Mouse (Mus musculus) G1E (cell line): Measurements from ENCODE around the gene Psd4. TPM values are rescaled to one million over a fixed set of nuclear protein-coding genes. Genes with fewer than 3 reads are reported as not detected.

Experiments used
- ATAC-seq: 2 replicates; pipeline ENCODE4 v1.8.0; 2016; ENCODE audit warnings: mild to moderate bottlenecking; ENCODE audit not compliant: insufficient number of reproducible peaks, poor library complexity, low FRiP score, severe bottlenecking; ENCODE audit errors: extremely low read depth
- DNase-seq: peaks from one replicate; pipeline ENCODE4 v3.0.0; 2012; ENCODE audit warnings: low spot score
- H3K27me3 ChIP-seq: 2 replicates; pipeline ENCODE4 v1.6.1; 2012; ENCODE audit warnings: mild to moderate bottlenecking, low read length, inconsistent platforms; ENCODE audit not compliant: insufficient read depth
- H3K36me3 ChIP-seq: replicated peaks from 2 replicates; pipeline ENCODE3; 2012; ENCODE audit warnings: mild to moderate bottlenecking, inconsistent platforms
- H3K4me1 ChIP-seq: 2 replicates; pipeline ENCODE4 v1.6.1; 2012; ENCODE audit warnings: low read depth, low read length, inconsistent platforms, mixed read lengths; ENCODE audit not compliant: insufficient read depth
- H3K4me3 ChIP-seq: 2 replicates; pipeline ENCODE4 v1.5.1; 2012; ENCODE audit warnings: low read depth, mild to moderate bottlenecking, inconsistent platforms, low read length, moderate library complexity, mixed read lengths
- H3K9me3 ChIP-seq: replicated peaks from 2 replicates; pipeline ENCODE4 v1.6.1; 2012; ENCODE audit warnings: inconsistent platforms
- CTCF ChIP-seq: IDR thresholded peaks from 2 replicates; pipeline ENCODE4 v1.5.1; 2012; ENCODE audit warnings: low read depth, low read length, inconsistent platforms, mixed read lengths
- GATA1 ChIP-seq: IDR thresholded peaks from 2 replicates; pipeline ENCODE4 v1.6.1; 2012; ENCODE audit warnings: borderline replicate concordance, low read length, inconsistent platforms, mixed read lengths
- GATA2 ChIP-seq: IDR thresholded peaks from 2 replicates; pipeline ENCODE4 v1.6.1; 2012; ENCODE audit warnings: low read depth, low read length, inconsistent platforms, borderline replicate concordance
- POLR2AphosphoS5 ChIP-seq: IDR thresholded peaks from 2 replicates; pipeline ENCODE4 v1.6.1; 2012; ENCODE audit warnings: low read depth, low read length, inconsistent platforms; ENCODE audit not compliant: insufficient replicate concordance
- TAL1 ChIP-seq: conservative IDR thresholded peaks from 2 replicates; pipeline ENCODE4 v1.6.1; 2012; ENCODE audit warnings: low read depth, low read length, inconsistent platforms, mixed read lengths
- polyA plus RNA-seq: library from polyadenylated mRNA; stranded (reverse); fragments of >175 nt; gene quantifications from 2 replicates; pipeline ENCODE4 v1.2.3, GENCODE M21; 2012
- total RNA-seq, 2 experiments: library from RNA; stranded (forward) in 1 of 2; stranded (reverse) in 1 of 2; fragments of 200-1000 nt in 1 of 2; fragments of >200 nt in 1 of 2; fragmentation: Nextera tagmentation in 1 of 2; gene quantifications; 2 replicates each; pipeline ENCODE4 v1.2.3; 2014 to 2017

The Psd4 gene
- total and polyA plus RNA-seq, 3 experiments: 0.11 to 0.38 (median 0.11) TPM

- no peaks in the 10 kb centered on the region for H3K4me1 ChIP-seq
- no peaks in the 10 kb centered on the region; the same call in 1 of the 2 replicates for H3K27me3 ChIP-seq
- H3K36me3 ChIP-seq: no peaks in the 10 kb centered on the region
- DNase-seq (no peak), ATAC-seq (no peak)
- no peak for TF ChIP-seq GATA2
- no peak for TF ChIP-seq TAL1
- TF ChIP-seq CTCF: no peak
- TF ChIP-seq GATA1: no peak
- TF ChIP-seq POLR2AphosphoS5: no peak
- no peaks in the 10 kb centered on the region for H3K9me3 ChIP-seq
- no peak overlapping the region for H3K4me3 ChIP-seq
Observed at GRCm38 (mm10) chr2:24400711-24401110, 33.3 kb downstream of the Psd4 start.

DNA sequence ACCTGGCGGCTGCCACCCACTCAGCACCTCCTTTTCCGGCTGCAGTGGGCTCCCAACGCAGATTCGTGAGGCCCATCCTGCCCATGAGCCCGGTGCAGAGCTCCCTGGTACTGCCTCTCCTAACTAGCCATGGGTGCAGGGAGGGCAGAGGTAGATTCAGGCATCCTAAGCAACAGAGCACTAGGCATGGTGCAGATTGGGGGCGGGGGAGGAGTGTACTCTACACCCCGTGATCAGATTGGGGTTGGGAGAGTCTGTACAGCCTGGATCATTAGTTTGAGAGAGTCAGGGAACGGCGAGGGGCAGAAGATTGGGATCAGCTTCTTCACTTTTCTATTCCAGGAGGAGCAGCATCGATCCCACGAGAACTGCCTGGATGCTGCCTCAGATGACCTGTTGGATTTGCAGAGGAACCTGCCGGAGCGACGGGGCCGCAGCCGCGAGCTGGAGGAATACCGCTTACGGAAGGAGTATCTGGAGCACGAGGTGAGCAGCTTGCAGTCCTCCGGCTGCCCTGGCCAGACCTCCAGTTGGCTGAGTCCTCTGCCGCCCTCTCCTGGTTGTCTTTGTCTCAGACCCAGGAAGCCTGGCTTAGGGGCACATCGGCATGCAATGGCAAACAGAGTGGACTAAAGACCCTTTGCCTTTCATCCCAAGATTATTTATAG is 38.1 kb downstream of the Psd4 start:
- Histone ChIP-seq H3K4me1 (no peaks in the 10 kb centered on the region), H3K4me3 (no peak overlapping the region), H3K9me3 (no peaks in the 10 kb centered on the region), H3K36me3 (no peaks in the 10 kb centered on the region), H3K27me3 (no peaks in the 10 kb centered on the region; the same call in none of the 2 replicates)
- DNase-seq (no peak), ATAC-seq (no peak)
- TF ChIP-seq CTCF (no peak), GATA1 (no peak), GATA2 (no peak), POLR2AphosphoS5 (no peak), TAL1 (no peak)

- Histone ChIP-seq H3K36me3 (no peaks in the 10 kb centered on the region), H3K9me3 (no peaks in the 10 kb centered on the region), H3K27me3 (peaks cover 2% of the 10 kb centered on the region), H3K4me1 (no peaks in the 10 kb centered on the region), H3K4me3 (no peak overlapping the region)
- DNase-seq (no peak), ATAC-seq (no peak)
- TF ChIP-seq GATA1: no peak
Observed at GRCm38 (mm10) chr2:24407701-24408485, 40.5 kb downstream of the Psd4 start.

DNA sequence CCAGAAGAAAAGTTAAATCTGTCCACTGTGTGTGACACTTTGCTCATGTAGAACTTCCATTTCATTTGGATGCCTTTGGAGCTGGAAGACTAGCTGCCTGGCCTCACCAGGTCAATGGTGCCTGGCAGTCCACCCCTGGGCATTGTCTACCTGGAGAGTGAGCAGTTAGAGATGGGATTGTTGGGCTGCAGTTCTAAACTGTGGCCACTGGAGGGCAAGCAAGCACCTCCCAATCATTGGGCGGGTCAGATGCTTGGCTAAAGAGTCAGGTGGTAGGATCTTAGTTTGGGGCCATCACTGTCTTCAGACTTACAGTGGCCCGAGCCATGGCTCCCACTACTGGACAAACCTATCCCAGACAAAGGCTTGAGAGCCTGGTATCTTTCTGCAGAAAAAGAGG is 41.8 kb downstream of the Psd4 start:
- no peaks in the 10 kb centered on the region for H3K4me1 ChIP-seq
- no peak for ATAC-seq
- TF ChIP-seq POLR2AphosphoS5: no peak
- peak; percentile 55; the same call in 1 of the 2 replicates for TF ChIP-seq CTCF
- TF ChIP-seq TAL1: no peak
- peak; percentile 47 for DNase-seq
- no peak overlapping the region for H3K4me3 ChIP-seq
- no peaks in the 10 kb centered on the region for H3K9me3 ChIP-seq
- H3K27me3 ChIP-seq: peaks cover 2% of the 10 kb centered on the region
- H3K36me3 ChIP-seq: no peaks in the 10 kb centered on the region

- Histone ChIP-seq H3K36me3 (no peaks in the 10 kb centered on the region), H3K9me3 (no peaks in the 10 kb centered on the region), H3K4me1 (no peaks in the 10 kb centered on the region), H3K4me3 (no peak overlapping the region), H3K27me3 (peaks cover 2% of the 10 kb centered on the region)
- no peak for TF ChIP-seq GATA1
- no peak for ATAC-seq
- no peak for DNase-seq
Observed at GRCm38 (mm10) chr2:24413172-24413571, 45.8 kb downstream of the Psd4 start.

GRCm38 (mm10) chr2:24413677-24414076 is 46.3 kb downstream of the Psd4 start:
- ATAC-seq (no peak), DNase-seq (no peak)
- Histone ChIP-seq H3K4me3 (no peak overlapping the region), H3K9me3 (no peaks in the 10 kb centered on the region), H3K36me3 (no peaks in the 10 kb centered on the region), H3K4me1 (no peaks in the 10 kb centered on the region), H3K27me3 (peaks cover 2% of the 10 kb centered on the region)
- TF ChIP-seq TAL1 (no peak), GATA1 (no peak), GATA2 (no peak), POLR2AphosphoS5 (no peak), CTCF (no peak)

GRCm38 (mm10) chr2:24416668-24417067 is 49.3 kb downstream of the Psd4 start:
- no peak for TF ChIP-seq CTCF
- no peaks in the 10 kb centered on the region; the same call in 1 of the 2 replicates for H3K27me3 ChIP-seq
- H3K36me3 ChIP-seq: no peaks in the 10 kb centered on the region
- H3K9me3 ChIP-seq: no peaks in the 10 kb centered on the region
- H3K4me1 ChIP-seq: no peaks in the 10 kb centered on the region
- no peak overlapping the region for H3K4me3 ChIP-seq
- DNase-seq (no peak), ATAC-seq (no peak)
